Mouse (Mus musculus) brown adipose tissue, adult 24 weeks (tissue): ENCODE results near the gene Tns1. TPM values are rescaled to one million over a fixed set of nuclear protein-coding genes. Genes with fewer than 3 reads are reported as not detected.

Experiments used
- H3K27ac ChIP-seq: fragments of 200-500 bp; replicated peaks from 2 replicates; pipeline ENCODE4 v1.5.1; 2012; ENCODE audit warnings: low read depth, mild to moderate bottlenecking, low read length
- H3K4me1 ChIP-seq: fragments of 200-500 bp; 2 replicates; pipeline ENCODE4 v1.6.1; 2012; ENCODE audit warnings: low read length, mixed read lengths; ENCODE audit not compliant: control insufficient read depth, insufficient read depth, insufficient read length
- H3K4me3 ChIP-seq: fragments of 200-500 bp; 2 replicates; pipeline ENCODE4 v1.5.1; 2012; ENCODE audit warnings: low read depth, mild to moderate bottlenecking, low read length, moderate library complexity; ENCODE audit not compliant: insufficient read depth
- polyA plus RNA-seq: library from polyadenylated mRNA; stranded (reverse); fragments of >200 nt; gene quantifications from 2 replicates; pipeline ENCODE4 v1.2.4, GENCODE M21; 2012; ENCODE audit not compliant: missing spikeins, insufficient read depth, insufficient read length

The Tns1 gene
- polyA plus RNA-seq, 1 experiment, result 237 TPM

DNA sequence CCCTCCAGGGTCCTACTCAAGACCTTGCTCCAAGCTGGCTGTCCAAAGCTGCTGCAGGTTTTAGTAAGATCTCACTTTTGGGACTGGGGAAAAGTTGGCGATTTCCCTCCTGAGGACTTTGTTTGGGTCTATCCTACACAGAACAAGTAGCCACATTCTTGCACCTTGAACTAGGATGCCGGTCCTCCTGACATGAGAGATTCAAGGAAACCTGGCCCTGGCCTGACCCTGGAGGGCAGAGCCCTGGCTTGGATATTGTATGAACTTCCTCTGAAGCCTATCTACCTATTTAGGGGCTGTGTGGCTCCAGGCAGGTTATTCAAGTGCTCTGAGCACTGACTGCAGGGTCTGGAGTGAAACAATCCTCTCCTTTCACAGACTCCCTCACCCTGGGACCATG lies 79.2 kb downstream of the Tns1 start:
- H3K4me3 ChIP-seq, result no peak overlapping the region
- peaks cover 59% of the 10 kb centered on the region for H3K4me1 ChIP-seq
- peak overlapping the region; percentile 9; the same call in 1 of the 2 replicates for H3K27ac ChIP-seq

DNA sequence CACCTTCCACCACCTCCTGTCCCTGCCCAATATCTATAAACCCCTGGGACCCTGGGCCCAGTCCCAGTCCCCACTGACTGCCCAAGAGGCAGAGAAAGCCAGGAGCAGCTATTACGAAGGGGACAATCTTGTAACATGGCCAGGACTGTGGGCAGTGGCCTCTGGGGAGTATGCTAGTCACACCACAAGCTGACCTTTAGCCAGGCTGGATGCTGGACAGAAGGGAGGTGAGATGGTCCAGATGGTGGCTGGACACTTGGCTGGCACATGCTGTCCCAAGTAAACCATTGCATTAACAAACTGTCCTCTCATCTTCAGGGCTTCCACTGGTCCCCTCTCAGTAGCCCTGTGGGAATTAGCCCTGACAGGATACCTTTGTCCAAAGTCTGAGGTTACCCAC lies 79.8 kb downstream of the Tns1 start:
- Histone ChIP-seq H3K4me3 (no peak overlapping the region), H3K4me1 (peaks cover 55% of the 10 kb centered on the region), H3K27ac (no peak overlapping the region)

DNA sequence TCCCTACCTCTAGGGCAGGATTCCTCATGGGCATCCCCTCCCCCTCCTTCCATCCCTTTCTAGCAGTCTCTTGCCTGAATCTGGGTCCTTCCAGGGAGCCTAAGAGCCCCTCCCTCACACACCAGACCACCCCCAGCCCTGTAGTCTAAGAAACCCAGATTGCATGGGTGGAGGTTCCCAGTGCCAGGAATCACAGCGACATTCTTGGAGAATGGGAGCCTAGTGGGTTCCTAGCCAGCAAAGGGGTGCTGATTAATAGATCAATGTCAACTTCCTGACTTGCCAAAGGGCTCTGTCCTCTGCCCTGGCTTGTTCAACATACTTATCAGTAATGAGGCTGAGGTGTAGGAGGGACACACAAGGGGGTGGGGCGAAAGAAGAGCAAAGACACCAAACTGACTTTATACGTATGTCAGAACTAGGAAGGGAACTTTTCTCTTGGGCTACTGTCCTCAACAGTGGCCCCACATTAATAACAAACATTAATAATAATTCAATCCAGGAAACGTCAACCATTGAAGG lies 80.6 kb downstream of the Tns1 start:
- peaks cover 52% of the 10 kb centered on the region for H3K4me1 ChIP-seq
- 0 out of 2 replicates have a peak overlapping the region, but pooled peaks have one; percentile 33 for H3K27ac ChIP-seq
- no peak overlapping the region for H3K4me3 ChIP-seq

DNA sequence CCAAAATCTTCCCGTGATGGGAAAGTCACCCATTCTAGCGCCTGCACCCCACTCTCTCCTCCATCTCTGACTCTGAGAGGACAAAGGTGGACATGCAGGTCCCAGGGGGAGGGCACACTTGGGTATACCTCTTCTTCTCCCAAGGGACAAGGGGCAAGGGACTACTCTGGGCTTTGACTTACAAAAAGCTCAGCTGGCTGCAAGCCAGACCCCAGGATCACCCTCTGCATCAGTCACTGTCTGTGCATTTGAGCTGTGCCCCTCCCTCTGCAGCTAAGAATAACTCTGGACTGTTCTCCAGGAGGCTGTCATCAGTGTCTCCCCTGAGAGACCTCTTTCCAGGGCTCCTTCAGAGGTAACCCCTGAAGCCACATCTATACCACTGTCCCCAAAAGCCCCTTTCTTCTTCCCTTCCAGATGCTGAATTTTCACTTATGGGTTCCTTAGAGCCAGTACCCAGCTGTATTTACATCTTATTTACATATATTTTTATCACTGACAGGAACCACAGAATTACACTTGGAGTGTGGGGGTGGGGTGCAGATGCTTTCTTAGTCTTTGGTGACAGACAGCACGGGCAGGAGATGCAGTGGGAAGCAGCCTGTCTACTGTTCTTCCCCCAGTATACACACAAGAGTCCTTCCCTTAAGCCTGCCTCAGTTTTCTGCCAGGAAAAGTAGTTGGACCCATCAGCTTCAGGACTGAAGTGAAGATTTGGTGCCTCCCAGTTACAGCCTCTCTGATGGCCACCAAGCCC lies 81.4 kb downstream of the Tns1 start:
- Histone ChIP-seq H3K4me3 (no peak overlapping the region), H3K4me1 (peaks cover 44% of the 10 kb centered on the region), H3K27ac (peak overlapping the region; percentile 27; the same call in 1 of the 2 replicates)

DNA sequence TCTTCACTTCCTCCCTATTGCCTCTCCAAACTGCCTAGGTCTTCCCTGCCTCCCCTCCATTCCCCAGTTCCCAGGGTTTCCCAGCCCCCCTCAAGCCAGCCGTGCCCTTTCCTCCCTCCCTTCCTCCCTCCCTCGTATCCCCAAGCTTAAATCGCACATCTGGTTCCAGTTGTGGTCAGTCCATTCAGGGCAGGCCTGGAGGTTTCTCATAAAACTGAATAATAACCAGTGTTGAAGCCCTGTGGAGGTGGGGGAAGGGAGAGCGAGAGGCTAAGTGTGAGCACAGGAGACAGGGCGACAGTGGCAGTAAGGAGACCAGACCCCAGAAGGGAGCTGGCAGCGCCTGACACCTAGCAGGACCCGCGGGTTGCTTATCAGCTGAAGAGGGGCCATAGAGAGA lies 82.6 kb downstream of the Tns1 start:
- H3K4me3 ChIP-seq, result no peak overlapping the region
- peaks cover 37% of the 10 kb centered on the region for H3K4me1 ChIP-seq
- H3K27ac ChIP-seq, result peak overlapping the region; percentile 15

DNA sequence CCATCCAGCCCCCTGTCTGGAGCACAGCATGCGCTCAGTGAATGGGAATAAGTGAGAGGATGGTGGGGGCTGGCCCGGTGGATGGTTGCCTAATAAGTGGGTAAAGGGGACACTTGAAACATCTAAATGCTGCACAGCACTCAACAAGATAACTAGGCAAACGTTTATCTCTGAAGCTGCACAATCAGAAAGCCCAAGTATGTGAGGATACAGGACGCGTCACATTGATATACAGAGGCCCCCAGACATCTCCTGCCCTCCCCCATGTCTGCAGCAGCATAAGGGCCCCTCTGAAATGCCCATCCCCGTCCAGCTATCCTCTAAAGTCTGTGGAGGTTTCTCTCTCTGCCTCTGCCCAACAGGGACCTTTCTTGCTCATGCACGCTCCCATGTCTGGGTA lies 83.1 kb downstream of the Tns1 start:
- no peak overlapping the region for H3K27ac ChIP-seq

DNA sequence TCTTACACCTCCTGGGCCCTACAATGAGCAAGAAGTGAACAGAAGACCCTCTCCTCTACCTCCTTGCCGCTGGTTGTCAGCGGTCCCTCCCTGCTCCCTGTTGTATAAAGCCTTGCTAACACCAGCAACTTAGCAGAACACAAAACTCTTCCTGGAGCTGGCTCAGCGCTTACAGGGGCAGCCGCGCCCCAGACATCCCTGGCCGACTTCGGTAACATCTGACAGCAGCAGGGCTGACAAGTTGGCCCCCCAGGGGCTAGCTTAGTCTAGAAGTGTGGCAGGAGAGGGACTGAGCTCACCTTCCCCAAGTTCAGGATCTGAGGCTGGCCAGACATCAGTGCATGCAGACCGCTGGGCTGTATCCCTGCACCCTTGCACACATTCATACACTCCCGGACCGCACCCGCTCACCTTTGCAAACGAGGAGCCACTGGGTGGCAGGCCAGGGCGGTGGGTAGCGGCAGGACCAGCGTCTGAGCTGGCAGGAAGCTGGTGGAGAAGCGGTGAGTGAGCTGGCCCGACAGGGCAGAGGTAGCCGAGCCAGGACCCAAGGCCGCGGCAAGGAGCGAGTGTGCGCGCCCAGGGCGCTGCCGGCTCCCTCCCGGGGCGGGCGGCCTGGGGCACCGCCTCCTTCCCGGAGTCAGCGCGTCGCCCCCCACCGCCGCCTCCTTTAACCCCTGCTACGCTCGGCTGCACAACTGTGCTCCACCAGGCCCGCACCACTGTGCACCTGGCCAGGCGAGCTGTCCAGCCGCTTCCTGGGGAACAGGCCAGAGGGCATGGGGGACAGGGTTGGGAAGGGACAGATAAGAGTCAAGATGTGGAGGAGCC lies 87.5 kb downstream of the Tns1 start:
- Histone ChIP-seq H3K27ac (peak overlapping the region; percentile 95), H3K4me3 (peak overlapping the region; percentile 90), H3K4me1 (peaks cover 28% of the 10 kb centered on the region)

More for the DNA sequence above, 83.1 kb downstream of the Tns1 start:
- H3K4me3 ChIP-seq, result no peak overlapping the region
- peaks cover 36% of the 10 kb centered on the region for H3K4me1 ChIP-seq

DNA sequence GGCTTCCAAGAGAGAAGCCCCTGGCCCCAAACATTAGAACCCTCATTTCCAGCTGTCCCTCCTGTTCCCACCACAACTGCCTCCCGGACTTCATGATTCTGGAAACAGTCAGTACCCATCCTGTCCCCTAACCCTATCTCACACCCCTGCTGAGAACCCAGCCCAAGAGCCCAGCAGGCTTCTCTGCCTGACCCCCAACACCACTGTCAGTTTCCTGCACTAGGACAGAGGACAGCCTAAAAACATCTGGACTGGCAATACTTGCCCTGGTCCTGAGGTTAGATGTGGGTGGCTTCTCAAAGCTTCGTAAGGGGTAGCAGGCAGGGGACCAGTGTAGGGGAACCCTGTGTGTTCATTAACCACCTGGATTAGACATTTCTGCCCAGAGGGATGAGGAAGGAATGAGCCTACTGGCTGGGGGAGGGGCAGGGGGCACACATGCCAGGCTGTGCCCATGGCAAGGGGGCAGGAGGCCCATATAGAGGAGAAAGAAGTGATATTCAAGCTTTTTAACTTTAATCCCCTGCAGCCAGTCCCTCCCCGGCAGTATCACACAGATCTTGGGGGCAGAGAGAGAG lies 88.2 kb downstream of the Tns1 start:
- Histone ChIP-seq H3K27ac (peak overlapping the region; percentile 95), H3K4me3 (peak overlapping the region; percentile 90), H3K4me1 (peaks cover 28% of the 10 kb centered on the region)

DNA sequence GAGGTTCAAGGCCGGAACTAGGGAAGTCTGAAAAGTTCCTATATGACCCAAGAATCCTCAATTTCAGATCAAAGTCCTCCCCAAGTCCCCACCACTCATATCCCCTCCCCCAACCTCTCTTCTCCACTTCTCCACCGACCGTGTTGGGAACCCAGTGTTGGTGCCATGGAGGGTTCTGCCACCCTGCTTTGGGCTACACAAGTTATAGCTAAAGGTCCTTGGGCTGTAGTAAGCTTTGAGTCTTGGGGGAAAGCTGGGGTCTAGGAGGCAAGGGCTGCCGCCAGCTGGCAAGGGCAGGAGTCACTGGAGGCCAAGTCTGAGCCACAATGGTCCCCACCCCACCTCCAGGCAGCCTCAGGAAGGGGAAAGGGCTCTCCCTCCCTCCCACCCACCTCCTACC lies 88.8 kb downstream of the Tns1 start:
- Histone ChIP-seq H3K27ac (peak overlapping the region; percentile 95), H3K4me3 (peak overlapping the region; percentile 90), H3K4me1 (peaks cover 29% of the 10 kb centered on the region)

DNA sequence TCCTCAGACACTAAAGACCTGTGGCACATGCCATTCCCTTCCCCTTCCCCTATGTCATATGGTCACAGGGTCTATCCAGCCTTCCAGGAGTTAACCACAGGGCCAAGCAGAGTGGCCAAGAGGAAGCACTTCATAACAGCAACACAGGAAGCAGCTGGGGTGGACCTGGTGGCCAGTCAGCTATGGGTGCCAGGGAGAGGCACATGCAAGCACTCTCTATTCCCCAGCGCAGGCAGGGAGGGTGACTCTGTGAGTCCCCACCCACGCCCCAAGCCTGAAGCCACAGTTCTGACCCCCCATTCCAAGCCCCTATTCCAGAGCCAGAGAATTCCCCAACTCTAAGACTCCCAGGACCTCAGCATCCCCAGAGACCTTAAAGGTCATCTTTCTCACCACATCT lies 89.5 kb downstream of the Tns1 start:
- Histone ChIP-seq H3K4me3 (peak overlapping the region; percentile 90), H3K27ac (peak overlapping the region; percentile 95), H3K4me1 (peaks cover 36% of the 10 kb centered on the region)

DNA sequence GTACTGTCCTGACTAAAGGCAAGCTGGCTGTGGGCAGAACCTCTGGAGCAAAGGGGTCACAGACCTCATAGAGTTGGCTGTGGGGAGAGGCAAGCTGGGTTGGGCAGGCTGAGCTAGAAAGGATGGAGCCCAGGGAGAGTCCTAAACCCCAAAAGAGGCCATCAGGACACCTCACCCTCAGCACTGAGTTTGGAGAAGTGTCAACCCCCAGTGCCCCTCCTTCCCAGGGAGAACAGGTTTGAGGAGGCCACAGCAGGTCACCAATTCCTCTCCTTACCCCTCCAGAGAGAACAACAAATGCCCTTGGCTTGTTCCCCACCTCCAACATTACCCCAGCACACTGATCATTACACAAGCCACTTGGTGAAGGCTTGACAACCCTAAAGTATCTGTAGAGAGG lies 90.0 kb downstream of the Tns1 start:
- H3K4me1 ChIP-seq, result peaks cover 41% of the 10 kb centered on the region
- H3K27ac ChIP-seq, result peak overlapping the region; percentile 95
- H3K4me3 ChIP-seq, result peak overlapping the region; percentile 90

DNA sequence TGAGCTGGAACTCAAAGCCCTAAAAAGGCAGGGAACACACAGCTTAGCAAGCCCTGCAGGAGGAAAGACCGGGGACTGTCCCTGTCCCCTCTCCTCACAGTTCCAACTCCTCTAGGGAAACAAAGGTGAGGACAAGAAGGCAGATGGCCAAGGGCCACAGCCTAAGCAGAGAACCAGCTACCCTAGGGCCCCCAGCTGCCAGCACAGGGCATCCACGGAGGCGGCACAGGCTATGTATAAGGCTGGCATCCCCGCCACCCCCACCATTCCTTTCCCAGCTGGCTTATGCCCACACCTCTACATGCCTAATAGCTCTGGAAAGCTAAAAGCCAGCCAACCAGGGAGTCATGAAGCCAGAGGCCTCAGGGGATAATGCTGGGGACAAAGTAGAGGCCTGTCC lies 90.8 kb downstream of the Tns1 start:
- Histone ChIP-seq H3K4me1 (peaks cover 47% of the 10 kb centered on the region), H3K4me3 (peak overlapping the region; percentile 90), H3K27ac (peak overlapping the region; percentile 95)

DNA sequence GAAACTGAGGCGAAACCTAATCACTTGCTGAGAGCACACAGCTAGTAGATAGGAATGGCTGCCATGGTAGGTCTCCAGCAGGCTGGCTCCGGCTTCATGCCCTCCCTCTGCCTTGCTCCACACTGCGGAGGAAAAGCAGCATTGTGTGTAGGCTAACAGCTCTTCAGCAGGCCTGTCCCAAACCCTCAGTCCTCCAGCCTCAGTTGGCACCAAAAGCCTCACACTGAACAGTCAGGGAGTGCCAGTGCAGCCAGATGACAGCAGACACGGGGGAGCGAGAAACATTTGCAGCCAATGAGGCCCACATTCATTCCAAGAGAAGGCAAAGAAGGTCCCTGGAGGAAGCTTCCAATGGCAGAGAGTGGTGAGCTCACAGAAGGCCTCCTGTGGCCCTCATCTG lies 91.3 kb downstream of the Tns1 start:
- Histone ChIP-seq H3K4me1 (peaks cover 49% of the 10 kb centered on the region), H3K4me3 (peak overlapping the region; percentile 90), H3K27ac (peak overlapping the region; percentile 95)

DNA sequence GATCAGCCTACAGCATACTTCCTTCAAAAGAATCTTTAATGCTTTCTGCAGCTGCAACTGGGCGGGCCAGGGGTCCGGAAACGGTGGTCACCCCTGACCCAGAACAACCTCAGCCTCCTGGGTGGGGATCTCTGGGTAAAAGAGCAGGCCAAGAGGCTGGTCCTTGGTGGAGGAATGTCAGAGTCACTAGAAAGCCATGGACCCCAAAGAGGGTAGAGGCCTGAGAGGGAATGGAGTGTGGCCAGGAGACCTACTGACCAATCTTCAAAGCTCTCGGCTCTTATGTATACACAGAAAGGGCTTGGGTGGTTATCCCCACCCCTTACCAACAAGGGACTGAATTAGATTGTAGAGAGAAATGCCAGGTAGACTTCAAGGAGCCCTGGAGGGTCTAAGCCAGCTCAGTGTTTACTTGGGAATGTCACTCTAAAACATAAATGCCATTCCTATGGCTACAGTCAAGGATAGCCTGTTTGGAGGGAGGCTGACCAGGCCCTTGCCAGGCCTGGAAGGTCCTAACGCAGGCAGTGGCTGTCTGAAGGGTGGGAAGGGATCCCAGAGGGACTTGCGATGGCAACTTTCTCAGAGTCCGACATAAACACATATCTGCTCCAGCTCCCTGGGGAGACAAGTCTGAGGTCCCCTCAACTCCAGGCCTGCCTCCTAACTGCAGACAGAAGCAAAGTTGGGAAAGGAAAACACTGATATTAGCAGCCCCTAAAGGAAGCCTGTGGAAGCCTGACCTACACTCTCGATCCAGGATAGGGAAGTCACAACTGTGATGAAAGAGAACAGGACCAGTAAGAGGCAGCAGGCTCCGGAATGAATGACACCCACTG lies 92.3 kb downstream of the Tns1 start:
- Histone ChIP-seq H3K4me1 (peaks cover 53% of the 10 kb centered on the region), H3K4me3 (peak overlapping the region; percentile 90), H3K27ac (peak overlapping the region; percentile 95)
